Mouse (Mus musculus): ENCODE data around the gene Alpl.

Alpl gene

GRCm38 (mm10) chr4:137801196-137801595 is 5.0 kb upstream of the Alpl start:
- in situ Hi-C loops (cut with MboI, MseI) = no loop called here

DNA sequence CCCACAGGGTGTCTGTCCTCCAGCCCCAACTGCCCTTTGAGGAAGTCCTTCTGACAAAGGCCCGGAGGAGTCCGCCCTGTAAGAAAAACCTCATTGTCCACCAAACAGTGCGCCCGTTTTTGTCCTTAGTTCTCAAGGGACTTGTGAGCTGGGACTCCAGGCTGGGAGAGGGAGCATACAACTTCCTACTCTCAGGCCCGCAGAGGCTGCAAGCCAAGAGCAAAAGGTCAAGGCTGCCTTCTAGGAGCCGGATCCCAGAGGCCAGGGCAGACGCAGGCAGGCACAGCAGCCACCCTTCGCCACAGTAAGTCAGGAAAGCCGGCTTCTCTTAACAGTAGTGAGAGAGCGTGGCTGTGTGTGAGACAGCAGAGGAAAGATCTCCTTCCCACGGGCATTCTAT is 4.1 kb upstream of the Alpl start:
- in situ Hi-C loops (cut with MboI, MseI) = no loop called here

DNA sequence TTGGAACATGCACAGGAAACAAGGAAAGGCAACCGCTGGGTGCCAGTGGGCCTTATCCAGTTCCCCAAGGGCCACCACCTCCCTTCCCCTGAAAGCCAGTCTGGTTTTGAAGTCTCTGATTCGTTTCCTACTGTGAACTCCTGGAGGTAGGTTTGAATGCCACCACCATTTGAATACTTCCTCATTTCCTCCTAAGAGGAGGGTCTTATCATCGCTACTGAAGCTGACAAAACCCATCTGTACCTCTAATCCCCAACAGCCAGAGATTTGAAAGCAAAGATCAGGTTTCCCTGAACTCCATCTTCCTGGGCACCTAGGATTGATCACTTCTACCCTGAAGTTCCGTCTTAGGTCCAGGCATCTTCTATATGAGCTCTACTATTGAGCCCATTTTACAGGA is 854 bp upstream of the Alpl start:
- in situ Hi-C loops (cut with MboI, MseI) = no loop called here

- in situ Hi-C loops (cut with MboI, MseI) = no loop called here
Observed at GRCm38 (mm10) chr4:137794178-137794900, 1.8 kb downstream of the Alpl start.

DNA sequence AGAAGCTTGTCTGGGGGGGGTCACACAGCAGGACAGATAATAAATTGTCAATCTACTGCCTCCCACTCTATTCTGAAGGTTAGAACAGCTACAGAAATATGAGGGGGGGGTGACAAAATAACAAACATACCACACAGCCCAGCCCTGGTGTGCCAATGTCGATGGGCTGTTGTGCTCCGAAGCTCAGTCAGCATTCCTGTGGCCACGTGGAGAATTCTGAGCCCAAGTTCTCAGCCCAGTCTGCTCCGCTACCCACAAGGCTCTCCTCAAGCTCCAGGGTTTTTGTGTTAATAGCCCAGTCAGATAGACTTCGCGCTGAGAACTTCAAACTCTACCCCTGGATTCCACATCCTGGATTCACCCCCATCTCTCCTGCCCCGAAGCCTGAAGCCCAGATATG is 2.6 kb downstream of the Alpl start:
- in situ Hi-C loops (cut with MboI, MseI) = no loop called here

DNA sequence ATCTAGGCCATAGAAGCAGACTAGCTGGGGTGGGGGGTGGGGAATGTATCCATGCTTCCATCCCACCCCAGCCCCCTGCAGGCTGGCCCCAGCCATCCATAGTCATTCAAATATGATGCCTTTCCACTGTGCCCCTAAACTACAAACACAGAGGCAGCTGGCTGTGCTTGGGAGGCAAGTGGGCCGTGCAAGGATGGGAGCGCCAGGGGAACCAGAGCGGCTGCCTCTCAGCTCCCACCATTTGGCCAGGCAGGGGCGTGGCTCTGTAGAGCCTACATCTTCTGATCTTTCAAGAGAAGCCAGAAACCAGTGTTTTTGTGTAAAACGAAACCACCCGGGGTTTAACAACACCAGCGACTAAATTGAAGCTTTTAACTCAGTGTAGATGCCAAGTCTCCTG is 4.7 kb downstream of the Alpl start:
- in situ Hi-C loops (cut with MboI, MseI) = no loop called here

GRCm38 (mm10) chr4:137790981-137791380 is 5.2 kb downstream of the Alpl start:
- in situ Hi-C loops (cut with MboI, MseI) = no loop called here

- in situ Hi-C loops (cut with MboI, MseI) = no loop called here
Observed at GRCm38 (mm10) chr4:137788511-137789049, 7.6 kb downstream of the Alpl start.

- in situ Hi-C loops (cut with MboI, MseI) = no loop called here
Observed at GRCm38 (mm10) chr4:137787589-137788289, 8.4 kb downstream of the Alpl start.

GRCm38 (mm10) chr4:137786488-137786887 is 9.7 kb downstream of the Alpl start:
- in situ Hi-C loops (cut with MboI, MseI) = no loop called here

GRCm38 (mm10) chr4:137785270-137785669 is 10.9 kb downstream of the Alpl start:
- in situ Hi-C loops (cut with MboI, MseI) = no loop called here

- in situ Hi-C loops (cut with MboI, MseI) = no loop called here
Observed at GRCm38 (mm10) chr4:137784741-137785140, 11.4 kb downstream of the Alpl start.

DNA sequence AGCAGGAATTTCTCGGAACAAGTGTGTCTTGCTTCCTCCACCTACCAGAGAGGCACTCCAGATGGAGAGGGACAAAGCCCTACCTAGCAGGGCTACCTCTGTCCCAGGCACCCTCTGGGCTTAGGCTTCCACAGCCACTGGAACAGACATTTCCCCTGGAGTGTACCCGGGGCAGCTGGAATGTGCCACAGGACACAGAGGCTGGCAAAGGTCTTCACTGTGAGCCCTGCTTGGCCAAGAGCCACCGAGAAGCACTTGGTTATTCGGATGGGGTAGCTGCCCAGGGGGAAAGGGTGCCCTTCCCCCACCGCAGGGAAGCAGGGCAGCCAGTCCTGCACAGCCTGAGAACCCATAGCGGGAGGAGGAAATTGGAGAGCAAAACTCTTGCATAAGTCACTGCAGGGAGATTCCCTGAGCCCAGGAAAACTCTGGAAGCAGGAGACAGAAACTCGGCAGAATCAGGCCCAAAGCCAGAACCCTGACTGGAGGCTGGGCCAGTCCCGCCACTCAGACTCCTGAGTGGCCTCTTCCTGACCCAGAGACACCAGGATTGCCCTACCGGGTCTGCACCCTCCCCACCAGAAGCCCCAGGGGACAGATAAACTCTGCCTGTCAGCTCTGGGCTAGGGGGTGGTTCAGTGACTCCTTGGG is 12.5 kb downstream of the Alpl start:
- in situ Hi-C loops (cut with MboI, MseI) = no loop called here

DNA sequence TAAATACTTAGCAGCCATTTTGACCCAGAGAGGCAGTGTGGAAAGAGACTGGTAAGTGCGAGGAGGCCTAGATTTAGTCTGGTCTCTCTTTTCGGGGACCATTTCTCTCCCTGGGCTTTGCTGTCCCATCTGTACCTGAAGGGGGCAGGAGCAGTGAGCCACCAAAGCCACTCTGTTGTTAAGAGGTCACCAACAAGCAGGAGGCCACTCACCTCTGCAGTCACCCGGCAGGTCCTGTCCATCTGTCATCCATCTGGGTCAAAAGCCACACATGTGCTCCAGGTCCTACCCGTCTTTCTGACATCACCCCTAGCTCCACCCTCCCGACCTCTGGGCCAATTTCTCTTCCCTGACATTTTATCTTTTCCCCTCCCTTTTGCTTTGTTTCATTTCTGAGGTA is 14.2 kb downstream of the Alpl start:
- in situ Hi-C loops (cut with MboI, MseI) = no loop called here

DNA sequence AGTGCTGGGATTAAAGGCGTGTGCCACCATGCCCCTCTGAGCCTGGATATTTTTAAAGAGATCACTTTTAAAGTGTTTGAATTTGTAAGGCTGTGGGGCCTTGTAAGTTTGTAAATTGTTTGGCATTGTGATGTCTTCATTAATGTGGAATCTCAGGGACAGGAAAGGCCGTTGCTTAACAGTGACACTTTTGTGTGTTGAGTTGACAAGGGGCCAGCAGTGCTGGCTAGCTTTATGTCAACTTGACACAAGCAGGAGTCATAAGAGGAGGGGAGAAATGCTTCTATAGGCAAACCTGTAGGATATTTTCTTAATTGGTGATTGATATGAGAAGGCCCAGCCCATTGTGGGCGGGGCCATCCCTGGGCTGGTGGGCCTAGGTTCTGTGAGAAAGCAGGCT is 15.2 kb downstream of the Alpl start:
- in situ Hi-C loops (cut with MboI, MseI) = no loop called here

- in situ Hi-C loops (cut with MboI, MseI) = no loop called here
Observed at GRCm38 (mm10) chr4:137778397-137779184, 17.6 kb downstream of the Alpl start.

GRCm38 (mm10) chr4:137777866-137778265 is 18.3 kb downstream of the Alpl start:
- in situ Hi-C loops (cut with MboI, MseI) = no loop called here

DNA sequence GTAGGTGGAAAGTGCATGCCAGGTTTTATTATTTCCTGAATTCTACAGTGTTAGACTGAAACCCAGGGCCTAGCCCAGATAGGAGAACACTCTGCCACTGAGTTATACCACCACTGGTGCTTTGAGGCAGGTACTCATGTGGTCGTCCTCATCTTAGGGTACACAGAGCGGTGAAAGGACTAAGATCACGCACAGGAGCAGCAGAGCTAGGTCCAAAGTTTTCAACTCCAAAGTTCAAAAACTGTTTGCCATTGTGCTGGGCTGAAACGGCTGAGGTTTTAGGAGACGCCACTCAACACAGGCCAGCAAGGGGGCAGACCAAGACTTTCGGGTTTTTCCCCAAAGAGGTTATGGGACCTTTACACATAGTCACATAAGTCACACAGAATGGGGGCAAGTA is 21.7 kb downstream of the Alpl start:
- in situ Hi-C loops (cut with MboI, MseI) = no loop called here

DNA sequence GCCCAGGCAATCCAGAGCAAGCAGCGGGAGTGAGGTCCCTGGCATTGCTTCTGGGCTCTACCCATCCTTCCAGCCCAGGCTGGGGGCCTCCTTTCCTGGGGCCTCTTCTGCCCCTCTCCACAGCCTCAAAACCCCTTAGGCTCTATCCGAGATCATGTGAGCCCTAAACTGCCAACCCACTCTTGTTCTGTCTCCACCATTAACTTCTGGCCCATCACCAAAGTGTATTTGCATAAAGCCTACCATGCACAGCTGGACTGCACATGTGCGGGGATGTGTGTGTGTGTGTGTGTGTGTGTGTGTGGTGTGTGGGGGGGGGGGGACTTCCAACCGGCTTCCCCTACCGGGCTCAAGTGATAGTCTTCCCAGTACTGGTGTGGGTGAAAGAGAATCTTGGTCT is 22.2 kb downstream of the Alpl start:
- in situ Hi-C loops (cut with MboI, MseI) = no loop called here

- in situ Hi-C loops (cut with MboI, MseI) = no loop called here
Observed at GRCm38 (mm10) chr4:137773369-137773899, 22.8 kb downstream of the Alpl start.

DNA sequence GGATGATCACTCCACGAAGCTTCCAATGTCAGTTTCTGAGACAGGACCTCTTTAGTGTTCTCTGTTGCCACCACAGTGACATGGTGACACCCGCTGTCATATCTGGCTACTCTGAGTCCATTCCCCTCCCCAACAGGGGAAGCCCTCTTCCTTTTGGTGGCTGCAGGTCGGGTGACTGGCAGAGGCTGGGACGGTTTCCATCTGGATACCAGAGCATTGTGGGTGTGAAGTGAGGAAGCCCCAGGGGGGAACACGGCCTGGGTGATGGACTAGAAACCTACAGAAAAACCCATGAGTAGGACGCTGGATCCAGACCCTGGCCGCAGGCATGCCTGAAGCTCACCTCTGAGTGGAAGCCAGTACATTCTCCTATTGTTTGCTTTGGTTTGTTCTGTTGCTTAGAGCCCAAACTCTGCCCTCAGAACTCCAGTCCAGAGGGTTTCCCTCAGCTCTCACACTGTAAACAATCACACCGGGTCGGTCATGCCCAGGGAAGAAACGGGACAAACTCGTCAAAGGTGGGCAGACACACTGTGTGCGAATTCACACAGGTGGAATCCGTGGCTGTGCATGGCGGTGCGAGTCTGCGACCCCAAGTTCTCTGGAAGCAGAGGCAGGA is 23.6 kb downstream of the Alpl start:
- in situ Hi-C loops (cut with MboI, MseI) = no loop called here
